Mouse (Mus musculus): ENCODE measurements around the gene Grik3.

- TF ChIP-seq CTCF (IDR thresholded peaks at IDR 0.05; ENCODE audit: low read depth, low read length) = no peak
- TF ChIP-seq POLR2A (IDR thresholded peaks at IDR 0.05; ENCODE audit: borderline replicate concordance, low read depth, low read length) = no peak
Measured at GRCm38 (mm10) chr4:125526425-125526824, 35.9 kb downstream of the Grik3 start.
